Mouse (Mus musculus): ENCODE measurements around the gene Ghrl.

- TF ChIP-seq CTCF (IDR thresholded peaks at IDR 0.05; ENCODE audit: low read depth) (no peak), EP300 (IDR thresholded peaks at IDR 0.05; ENCODE audit: low read depth) (no peak)
Observed at GRCm38 (mm10) chr6:113693377-113693776, 26.3 kb downstream of the Ghrl start.

Measured in liver, embryonic 14.5 days (tissue).